Mouse (Mus musculus): ENCODE results near the gene Pot1a. TPM values are rescaled to one million over a fixed set of nuclear protein-coding genes. Genes with fewer than 3 reads are reported as not detected.

The Pot1a gene
- 32.7 and 35.0 TPM in 2 replicates for polyA plus RNA-seq (2015; fragmentation: Nextera tagmentation; extraction: Ambion mirVana)

DNA sequence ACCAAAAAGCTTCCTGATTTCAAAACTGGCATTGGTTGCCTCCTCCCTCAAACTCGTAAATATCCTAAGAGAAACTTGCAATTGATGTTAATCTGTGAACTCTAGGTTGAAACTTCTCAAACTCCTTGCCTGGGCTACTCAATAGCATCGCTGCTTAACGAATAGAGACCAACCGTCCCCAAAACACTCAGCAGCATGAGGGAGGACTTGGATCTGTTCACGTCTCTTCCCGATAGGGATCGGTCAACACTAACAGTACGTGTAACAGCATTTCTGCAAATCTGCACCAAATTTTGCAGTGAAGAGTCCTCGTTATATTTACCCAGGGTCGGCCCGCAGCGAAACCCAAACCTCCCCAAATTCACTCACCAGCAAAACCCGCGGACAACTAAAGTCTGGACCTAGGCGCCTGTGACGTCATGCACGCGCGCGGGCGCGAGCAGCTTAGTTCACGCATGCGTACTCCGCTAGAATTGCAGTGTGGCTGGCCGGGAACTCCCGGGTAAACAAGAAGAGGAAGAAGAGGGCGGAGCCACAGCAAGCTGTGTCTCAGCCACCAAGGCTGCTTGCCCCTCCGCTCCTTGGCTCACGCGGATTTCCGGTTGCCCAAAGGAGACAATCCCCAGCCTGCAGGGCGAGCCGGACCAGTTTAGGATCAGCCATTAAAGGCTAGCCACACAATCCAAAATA lies at the start of gene Pot1a:
Pot1a (minus strand) TSS at position 441 of the 690 bp plus-strand sequence.
- Histone ChIP-seq H3K36me3 (peaks cover 6% of the 10 kb centered on the region; the same call in 1 of the 2 replicates), H3K4me2 (peak within 1 kb of the TSS; percentile 63), H3K9me3 (no peaks in the 10 kb centered on the region), H3K27ac (peak within 1 kb of the TSS; percentile 88), H3K27me3 (no peaks in the 10 kb centered on the region), H3K9ac (peak within 1 kb of the TSS; percentile 80), H3K4me3 (peak within 1 kb of the TSS; percentile 64), H3K4me1 (peaks cover 6% of the 10 kb centered on the region)
- ATAC-seq (ENCODE audit: insufficient number of reproducible peaks, insufficient read depth, low FRiP score, low TSS enrichment, low read depth) = peak; percentile 99
- WGBS = under 1% methylated on average over 34 of the region's 34 CpGs

DNA sequence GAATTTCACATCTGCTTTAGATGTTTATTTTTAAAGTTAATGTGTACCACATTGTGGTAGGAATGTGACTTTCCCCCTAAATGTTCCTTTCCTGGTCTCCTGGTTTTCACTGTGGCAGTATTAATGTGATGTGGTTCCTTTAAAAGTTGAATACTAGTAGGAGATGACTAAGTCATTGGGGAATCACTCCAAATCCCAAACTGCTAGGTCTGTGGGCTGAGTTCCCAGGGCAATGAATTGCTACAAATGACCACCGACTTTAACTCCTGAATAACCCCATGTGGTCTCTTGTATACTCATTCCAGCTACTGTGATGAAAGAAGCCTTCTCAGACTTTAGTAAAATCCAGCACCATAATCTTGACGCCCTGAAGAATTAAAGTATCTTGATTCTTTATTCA lies 27.2 kb upstream of the Pot1a start:
- no peak overlapping the region for H3K27ac ChIP-seq
- H3K4me1 ChIP-seq = no peaks in the 10 kb centered on the region
- no peak for ATAC-seq (ENCODE audit: insufficient number of reproducible peaks, insufficient read depth, low FRiP score, low TSS enrichment, low read depth)
- WGBS = 52% methylated on average over 2 of the region's 2 CpGs
- H3K9ac ChIP-seq = no peak overlapping the region
- no peaks in the 10 kb centered on the region for H3K27me3 ChIP-seq
- H3K4me2 ChIP-seq = no peak overlapping the region
- H3K36me3 ChIP-seq = no peaks in the 10 kb centered on the region
- no peaks in the 10 kb centered on the region for H3K9me3 ChIP-seq
- no peak overlapping the region for H3K4me3 ChIP-seq

DNA sequence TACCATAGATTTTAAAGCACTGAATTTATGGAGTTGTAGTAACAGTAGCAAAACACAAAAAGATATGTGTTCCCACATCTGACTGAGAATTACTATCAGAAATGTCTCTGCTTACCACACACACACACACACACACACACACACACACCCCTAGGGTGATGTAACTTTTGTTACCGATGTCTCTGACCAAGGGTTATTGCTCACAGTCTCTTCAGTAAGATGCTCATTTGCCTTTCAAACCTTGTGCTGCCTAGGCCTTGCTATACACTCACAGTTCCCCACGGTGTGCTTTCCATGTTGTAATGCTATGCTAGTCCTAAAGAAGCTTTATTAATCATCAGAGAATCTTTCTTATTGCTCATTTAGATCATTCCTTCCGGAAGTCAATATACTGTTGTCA lies 3.0 kb downstream of the Pot1a start:
- no peaks in the 10 kb centered on the region for H3K9me3 ChIP-seq
- 90% methylated on average over 3 of the region's 3 CpGs for WGBS
- no peak overlapping the region for H3K4me3 ChIP-seq
- H3K4me1 ChIP-seq = peaks cover 6% of the 10 kb centered on the region
- H3K36me3 ChIP-seq = peaks cover 12% of the 10 kb centered on the region; the same call in 1 of the 2 replicates
- no peak overlapping the region for H3K4me2 ChIP-seq
- H3K9ac ChIP-seq = no peak overlapping the region
- H3K27me3 ChIP-seq = no peaks in the 10 kb centered on the region
- no peak for ATAC-seq (ENCODE audit: insufficient number of reproducible peaks, insufficient read depth, low FRiP score, low TSS enrichment, low read depth)
- no peak overlapping the region for H3K27ac ChIP-seq

DNA sequence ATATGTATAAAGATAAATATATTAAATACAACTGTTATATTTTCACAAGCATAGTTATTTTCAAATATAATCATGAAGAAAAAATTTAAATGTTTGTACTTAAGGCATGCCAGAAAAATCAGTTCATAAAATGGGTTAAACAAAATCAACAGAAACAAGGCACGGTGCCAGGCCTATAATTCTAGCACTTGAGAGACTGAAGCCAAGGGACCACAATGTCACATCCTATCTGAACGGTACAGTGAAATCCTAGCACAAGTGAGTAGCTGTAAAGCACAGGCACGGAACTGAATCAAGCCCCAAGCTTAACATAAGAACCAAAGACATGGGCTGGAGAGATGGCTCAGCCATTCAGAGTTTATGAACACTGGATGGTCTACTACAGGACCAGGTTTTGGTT lies 6.8 kb downstream of the Pot1a start:
- H3K27ac ChIP-seq = no peak overlapping the region
- no peak overlapping the region for H3K4me3 ChIP-seq
- H3K27me3 ChIP-seq = no peaks in the 10 kb centered on the region
- no peak for ATAC-seq (ENCODE audit: insufficient number of reproducible peaks, insufficient read depth, low FRiP score, low TSS enrichment, low read depth)
- H3K4me1 ChIP-seq = peaks cover 3% of the 10 kb centered on the region
- H3K4me2 ChIP-seq = no peak overlapping the region
- 67% methylated on average over 3 of the region's 3 CpGs for WGBS
- no peak overlapping the region for H3K9ac ChIP-seq
- no peaks in the 10 kb centered on the region for H3K9me3 ChIP-seq
- peaks cover 18% of the 10 kb centered on the region for H3K36me3 ChIP-seq

DNA sequence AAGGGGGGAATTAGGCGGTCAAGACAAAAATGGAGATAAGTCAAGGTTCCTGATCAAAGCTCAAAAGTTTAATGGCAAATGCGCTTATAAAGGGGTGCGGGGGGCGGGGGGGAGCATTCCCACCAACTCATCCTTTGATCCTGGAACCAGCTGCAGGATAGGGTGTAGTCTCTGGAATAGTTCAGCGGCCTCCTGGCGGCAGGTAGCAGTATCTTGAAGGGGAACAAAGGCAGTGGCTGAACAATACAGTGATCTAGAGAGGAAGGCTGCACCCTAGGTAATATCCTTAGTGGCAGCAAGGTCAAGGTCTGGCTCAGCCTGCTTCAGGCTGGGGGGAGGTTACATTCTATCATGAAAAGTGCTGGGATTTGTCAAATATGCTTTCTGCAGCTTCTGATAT lies 7.8 kb downstream of the Pot1a start:
- no peak for ATAC-seq (ENCODE audit: insufficient number of reproducible peaks, insufficient read depth, low FRiP score, low TSS enrichment, low read depth)
- no peak overlapping the region for H3K4me3 ChIP-seq
- peaks cover 23% of the 10 kb centered on the region for H3K36me3 ChIP-seq
- H3K27me3 ChIP-seq = no peaks in the 10 kb centered on the region
- no peak overlapping the region for H3K9ac ChIP-seq
- H3K4me2 ChIP-seq = no peak overlapping the region
- 89% methylated on average over 6 of the region's 6 CpGs for WGBS
- H3K27ac ChIP-seq = no peak overlapping the region
- no peaks in the 10 kb centered on the region for H3K4me1 ChIP-seq
- H3K9me3 ChIP-seq = no peaks in the 10 kb centered on the region

DNA sequence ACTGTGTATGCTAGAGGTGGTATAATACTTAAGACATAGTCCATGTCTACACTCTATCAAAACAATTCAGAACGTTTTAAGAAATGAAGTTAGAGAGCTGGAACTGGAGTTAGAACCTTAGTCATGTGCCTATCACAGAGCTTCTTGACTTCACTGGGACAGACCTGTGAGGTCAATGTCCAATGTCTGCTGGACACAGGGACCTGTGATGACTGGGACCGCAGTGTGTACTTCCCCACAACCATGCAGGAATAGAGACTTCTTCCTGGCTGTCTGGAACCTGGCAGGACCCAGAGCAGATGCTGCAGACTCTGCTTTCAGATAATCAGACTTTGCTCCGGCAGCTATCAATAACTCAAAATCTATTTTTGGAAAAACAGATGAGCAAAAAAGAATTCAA lies 40.8 kb downstream of the Pot1a start:
- ATAC-seq (ENCODE audit: insufficient number of reproducible peaks, insufficient read depth, low FRiP score, low TSS enrichment, low read depth) = no peak
- Histone ChIP-seq H3K4me1 (no peaks in the 10 kb centered on the region), H3K4me2 (no peak overlapping the region), H3K27ac (no peak overlapping the region), H3K9ac (no peak overlapping the region), H3K9me3 (no peaks in the 10 kb centered on the region), H3K27me3 (no peaks in the 10 kb centered on the region), H3K36me3 (peaks cover 40% of the 10 kb centered on the region), H3K4me3 (no peak overlapping the region)
- WGBS = 89% methylated on average over 3 of the region's 3 CpGs

DNA sequence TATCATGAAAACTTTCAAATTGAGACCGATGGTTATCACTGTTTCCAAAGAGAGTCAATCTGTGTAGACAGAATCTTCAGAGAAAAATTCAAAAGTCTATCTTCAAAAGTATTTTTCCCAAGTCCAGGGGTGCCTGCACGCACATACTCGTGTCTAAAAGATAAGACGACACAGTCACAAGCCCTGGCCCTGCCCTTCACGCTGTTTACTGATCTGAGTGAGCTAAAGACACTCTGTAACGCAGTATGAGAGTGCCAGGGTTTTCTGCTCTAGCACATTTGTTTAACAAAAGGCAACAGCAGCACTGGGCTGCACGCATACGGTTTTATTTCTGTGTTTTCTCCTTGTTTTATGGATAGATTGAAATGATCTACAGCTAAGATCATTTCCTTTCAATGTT lies 41.5 kb downstream of the Pot1a start:
- WGBS = 88% methylated on average over 8 of the region's 8 CpGs
- Histone ChIP-seq H3K4me2 (no peak overlapping the region), H3K27me3 (no peaks in the 10 kb centered on the region), H3K4me1 (no peaks in the 10 kb centered on the region), H3K36me3 (peaks cover 45% of the 10 kb centered on the region), H3K27ac (no peak overlapping the region), H3K9me3 (no peaks in the 10 kb centered on the region), H3K4me3 (no peak overlapping the region), H3K9ac (no peak overlapping the region)
- no peak for ATAC-seq (ENCODE audit: insufficient number of reproducible peaks, insufficient read depth, low FRiP score, low TSS enrichment, low read depth)

DNA sequence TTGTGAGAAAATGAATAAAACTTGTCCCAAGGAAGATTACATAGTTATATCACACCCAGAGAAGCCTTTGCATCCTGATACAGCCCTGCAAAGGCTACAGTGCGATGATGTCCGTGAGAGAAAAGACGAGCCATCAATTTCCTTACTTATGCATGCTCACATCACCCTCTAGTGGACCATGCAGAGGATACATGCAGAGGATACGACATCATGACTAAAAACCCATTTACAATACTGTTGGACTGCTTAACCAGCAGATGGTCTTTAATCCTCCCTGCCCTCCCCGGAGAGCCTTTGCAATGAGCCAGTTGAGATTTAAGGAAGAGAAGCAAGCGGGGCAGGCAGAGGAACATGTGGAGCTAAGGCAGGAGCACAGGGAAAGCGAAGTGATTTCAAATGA lies 42.0 kb downstream of the Pot1a start:
- 59% methylated on average over 7 of the region's 7 CpGs for WGBS
- H3K4me1 ChIP-seq = no peaks in the 10 kb centered on the region
- no peak overlapping the region for H3K4me2 ChIP-seq
- no peak for ATAC-seq (ENCODE audit: insufficient number of reproducible peaks, insufficient read depth, low FRiP score, low TSS enrichment, low read depth)
- peaks cover 49% of the 10 kb centered on the region for H3K36me3 ChIP-seq
- H3K4me3 ChIP-seq = no peak overlapping the region
- no peak overlapping the region for H3K9ac ChIP-seq
- H3K27me3 ChIP-seq = no peaks in the 10 kb centered on the region
- H3K27ac ChIP-seq = no peak overlapping the region
- H3K9me3 ChIP-seq = no peaks in the 10 kb centered on the region

DNA sequence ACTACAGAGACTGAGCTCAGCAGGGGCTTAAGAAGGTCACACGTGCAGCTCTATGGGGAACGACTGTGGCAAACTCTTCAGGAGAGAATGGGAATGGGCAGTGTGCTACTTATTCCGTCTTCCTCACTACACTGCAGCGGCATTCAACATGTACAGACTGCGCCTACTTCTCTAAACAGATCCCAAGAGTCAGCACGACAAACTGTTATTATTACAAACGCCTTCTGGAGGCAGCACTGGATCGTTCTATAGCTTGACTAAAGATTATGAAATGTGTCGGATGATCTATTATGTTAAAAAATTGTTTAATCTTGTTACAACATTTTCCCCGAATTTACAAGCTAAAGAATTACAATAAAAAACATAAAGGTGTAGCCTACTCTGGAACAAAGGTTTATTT lies 42.8 kb downstream of the Pot1a start:
- no peak for ATAC-seq (ENCODE audit: insufficient number of reproducible peaks, insufficient read depth, low FRiP score, low TSS enrichment, low read depth)
- Histone ChIP-seq H3K9me3 (no peaks in the 10 kb centered on the region), H3K27ac (no peak overlapping the region), H3K4me1 (no peaks in the 10 kb centered on the region), H3K27me3 (no peaks in the 10 kb centered on the region), H3K36me3 (peaks cover 53% of the 10 kb centered on the region), H3K4me3 (no peak overlapping the region), H3K9ac (no peak overlapping the region), H3K4me2 (no peak overlapping the region)
- 89% methylated on average over 10 of the region's 10 CpGs for WGBS

DNA sequence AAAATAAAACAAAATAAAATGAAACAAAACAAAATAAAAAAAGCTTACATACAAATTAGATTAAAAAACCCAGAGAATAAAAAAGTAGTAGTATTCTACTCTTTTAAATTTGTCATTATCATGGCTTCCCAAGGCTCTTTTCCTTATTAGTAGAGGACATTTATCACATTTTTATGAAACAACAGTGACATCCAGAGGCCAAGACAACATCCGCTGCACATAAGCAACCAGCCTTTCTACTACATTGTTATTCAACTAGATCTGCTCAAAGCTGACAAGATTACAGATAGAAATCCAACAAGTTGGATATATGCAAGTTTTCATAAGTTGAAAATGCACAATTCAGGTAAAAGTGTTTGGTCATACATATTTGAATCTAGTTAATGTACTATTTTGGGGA lies 56.4 kb downstream of the Pot1a start:
- Histone ChIP-seq H3K36me3 (peaks cover 26% of the 10 kb centered on the region), H3K4me1 (no peaks in the 10 kb centered on the region), H3K27ac (no peak overlapping the region), H3K4me3 (no peak overlapping the region), H3K9me3 (no peaks in the 10 kb centered on the region), H3K9ac (no peak overlapping the region), H3K4me2 (no peak overlapping the region), H3K27me3 (no peaks in the 10 kb centered on the region)
- ATAC-seq (ENCODE audit: insufficient number of reproducible peaks, insufficient read depth, low FRiP score, low TSS enrichment, low read depth) = no peak
- WGBS = 98% methylated on average over 1 of the region's 1 CpGs

DNA sequence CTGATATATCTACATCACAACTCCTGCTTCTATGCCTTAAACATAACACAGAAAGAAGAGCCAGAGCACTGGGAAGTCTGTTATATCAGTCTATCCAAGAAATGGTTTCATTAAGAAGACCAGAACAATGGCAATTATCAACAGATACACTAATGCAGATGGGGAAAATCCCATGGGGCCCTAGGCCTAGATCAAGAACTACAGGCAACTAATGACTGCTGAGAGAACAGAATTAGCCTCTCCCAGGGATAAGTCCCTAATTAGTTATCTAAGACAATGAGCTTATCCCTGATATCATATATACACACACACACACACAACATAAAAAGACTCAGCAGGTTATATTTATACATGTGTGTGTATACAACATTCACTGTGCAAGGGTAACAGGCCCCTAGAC lies 72.5 kb downstream of the Pot1a start:
- no peak overlapping the region for H3K4me3 ChIP-seq
- H3K4me2 ChIP-seq = no peak overlapping the region
- H3K4me1 ChIP-seq = no peaks in the 10 kb centered on the region
- H3K27ac ChIP-seq = no peak overlapping the region
- no peak overlapping the region for H3K9ac ChIP-seq
- no peaks in the 10 kb centered on the region for H3K36me3 ChIP-seq
- no peak for ATAC-seq (ENCODE audit: insufficient number of reproducible peaks, insufficient read depth, low FRiP score, low TSS enrichment, low read depth)
- no peaks in the 10 kb centered on the region for H3K27me3 ChIP-seq
- H3K9me3 ChIP-seq = no peaks in the 10 kb centered on the region

DNA sequence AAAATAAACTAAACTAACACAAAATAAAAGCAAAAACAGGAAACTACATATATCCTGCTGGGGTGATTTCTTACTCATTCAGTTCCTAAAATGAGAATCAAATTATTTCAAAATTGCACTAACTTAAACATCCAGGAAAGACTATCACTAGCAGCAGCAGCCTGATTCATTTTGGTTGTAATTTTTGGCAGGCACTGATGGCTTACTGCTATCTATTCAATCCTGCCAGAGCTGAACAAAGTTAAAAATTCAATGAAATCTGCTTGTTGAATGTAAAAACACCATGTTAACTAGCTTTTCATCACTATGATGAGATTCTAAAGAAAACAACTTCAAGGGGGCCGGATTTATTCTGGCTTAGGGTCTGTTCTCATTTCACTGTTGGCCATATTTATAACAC lies 82.5 kb downstream of the Pot1a start:
- Histone ChIP-seq H3K4me3 (no peak overlapping the region), H3K27me3 (no peaks in the 10 kb centered on the region), H3K27ac (no peak overlapping the region), H3K9me3 (no peaks in the 10 kb centered on the region), H3K4me1 (no peaks in the 10 kb centered on the region), H3K9ac (no peak overlapping the region), H3K4me2 (no peak overlapping the region), H3K36me3 (no peaks in the 10 kb centered on the region)
- ATAC-seq (ENCODE audit: insufficient number of reproducible peaks, insufficient read depth, low FRiP score, low TSS enrichment, low read depth) = no peak
- WGBS = 83% methylated on average over 1 of the region's 1 CpGs

All from embryonic facial prominence, embryonic 13.5 days (tissue).